ENCODE assay signal across 14 mouse cellular contexts in the genomic region with DNA sequence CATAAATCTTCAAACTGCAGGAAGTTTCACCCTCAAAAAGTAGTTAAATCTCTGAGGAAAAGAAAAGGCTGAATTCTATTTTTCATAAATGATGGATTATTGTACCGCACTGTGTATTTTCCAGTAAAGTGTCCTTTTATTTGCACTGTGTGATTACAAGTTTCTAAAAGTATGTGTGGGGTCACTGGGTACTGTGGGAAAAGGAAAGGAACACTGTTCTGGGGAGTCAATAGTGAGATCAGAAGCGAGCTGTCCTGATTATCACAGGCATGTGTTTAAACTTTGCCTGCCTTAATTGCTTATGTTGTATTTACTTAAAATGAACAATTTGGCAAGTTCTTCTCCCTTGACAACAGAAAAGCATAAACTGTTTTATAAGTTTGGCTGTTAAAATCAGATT.
DNase-seq lines count a peak whose midpoint lies in the region; ATAC-seq lines count a peak whose summit lies in the region.
"Had no signal": no experiment of that assay in that cellular context is flagged by ENCODE, and none has a peak within 500 bp of the region (broad histone marks: within the 10 kb centered on the region; RNA-seq: fewer than 3 reads in every experiment).

No protein-coding gene starts in this region.

- peaks cover 13% of the 10 kb centered on the region for H3K4me1 ChIP-seq in limb, embryonic 13.5 days
- peaks cover 9% of the 10 kb centered on the region; the same call in 1 of the 2 replicates for H3K4me1 ChIP-seq in limb, embryonic 10.5 days
- H3K4me1 ChIP-seq in brown adipose tissue, adult 24 weeks (ENCODE audit: control insufficient read depth, insufficient read depth, insufficient read length, low read length) = no peaks in the 10 kb centered on the region
- no peaks in the 10 kb centered on the region for H3K4me1 ChIP-seq in midbrain, embryonic 10.5 days
- H3K4me1 ChIP-seq: embryonic facial prominence, embryonic 12.5 days; heart, embryonic 15.5 days; liver, embryonic 15.5 days had no signal

- H3K4me2 ChIP-seq in limb, embryonic 13.5 days (replicated peaks) = no peak overlapping the region
- H3K4me2 ChIP-seq: embryonic facial prominence, embryonic 12.5 days; heart, embryonic 15.5 days; hindbrain, embryonic 14.5 days; liver, embryonic 15.5 days had no signal

- H3K36me3 ChIP-seq in limb, embryonic 13.5 days = no peaks in the 10 kb centered on the region
- H3K36me3 ChIP-seq in limb, embryonic 10.5 days = no peaks in the 10 kb centered on the region
- H3K36me3 ChIP-seq in midbrain, embryonic 10.5 days = no peaks in the 10 kb centered on the region
- H3K36me3 ChIP-seq: embryonic facial prominence, embryonic 12.5 days; heart, embryonic 15.5 days had no signal

- intact Hi-C loops in heart, postnatal 14 days (cut with DNase I) = no loop called here

- no peak overlapping the region for H3K9ac ChIP-seq in limb, embryonic 13.5 days
- H3K9ac ChIP-seq: embryonic facial prominence, embryonic 12.5 days; heart, embryonic 15.5 days; hindbrain, embryonic 14.5 days; liver, embryonic 15.5 days had no signal

- peak; percentile 73 for ATAC-seq in limb, embryonic 13.5 days (ENCODE audit: low FRiP score, low read depth)

- WGBS in limb, embryonic 13.5 days = 32% methylated on average over 2 of the region's 2 CpGs
- 78% methylated on average over 2 of the region's 2 CpGs for WGBS in limb, embryonic 10.5 days
- 81% methylated on average over 2 of the region's 2 CpGs for WGBS in midbrain, embryonic 10.5 days

- H3K4me3 ChIP-seq in limb, embryonic 13.5 days = no peak overlapping the region
- no peak overlapping the region for H3K4me3 ChIP-seq in limb, embryonic 10.5 days
- H3K4me3 ChIP-seq in brown adipose tissue, adult 24 weeks (ENCODE audit: insufficient read depth, low read depth, low read length) = no peak overlapping the region
- H3K4me3 ChIP-seq in midbrain, embryonic 10.5 days = no peak overlapping the region
- H3K4me3 ChIP-seq: embryonic facial prominence, embryonic 12.5 days; heart, embryonic 15.5 days; liver, embryonic 15.5 days had no signal

- H3K27me3 ChIP-seq in limb, embryonic 13.5 days = no peaks in the 10 kb centered on the region
- H3K27me3 ChIP-seq in limb, embryonic 10.5 days (ENCODE audit: low read depth, poor library complexity, severe bottlenecking) = no peaks in the 10 kb centered on the region
- H3K27me3 ChIP-seq in midbrain, embryonic 10.5 days (ENCODE audit: low read depth, poor library complexity, severe bottlenecking) = no peaks in the 10 kb centered on the region
- H3K27me3 ChIP-seq: embryonic facial prominence, embryonic 12.5 days; heart, embryonic 15.5 days; liver, embryonic 15.5 days had no signal

- no peaks in the 10 kb centered on the region for H3K9me3 ChIP-seq in limb, embryonic 13.5 days
- no peaks in the 10 kb centered on the region for H3K9me3 ChIP-seq in limb, embryonic 10.5 days (replicated peaks)
- no peaks in the 10 kb centered on the region for H3K9me3 ChIP-seq in midbrain, embryonic 10.5 days (replicated peaks)
- H3K9me3 ChIP-seq: embryonic facial prominence, embryonic 12.5 days; heart, embryonic 15.5 days; liver, embryonic 15.5 days had no signal

- no peak overlapping the region for H3K27ac ChIP-seq in limb, embryonic 13.5 days
- no peak overlapping the region for H3K27ac ChIP-seq in limb, embryonic 10.5 days
- H3K27ac ChIP-seq in brown adipose tissue, adult 24 weeks (replicated peaks; ENCODE audit: low read depth, low read length) = 0 out of 2 replicates have a peak overlapping the region, but pooled peaks have one; percentile 18
- no peak overlapping the region for H3K27ac ChIP-seq in midbrain, embryonic 10.5 days (replicated peaks)
- H3K27ac ChIP-seq: embryonic facial prominence, embryonic 12.5 days; hindbrain, embryonic 14.5 days; liver, embryonic 15.5 days had no signal

- DNase-seq in heart, adult 9 months (ENCODE audit: low spot score in 2 of 2) = peak; percentile 26 to 31
- DNase-seq in heart, postnatal 14 days = no peak
- DNase-seq in limb, embryonic 10.5 days (ENCODE audit: low spot score) = no peak
- DNase-seq in lung, postnatal 25 days (ENCODE audit: low spot score) = peak; percentile 23
- no peak for DNase-seq in midbrain, embryonic 10.5 days (ENCODE audit: low spot score)
- DNase-seq: cerebellum, adult 11-12 months; gastrocnemius, postnatal 14 days; right cerebral cortex, adult 18-20 months had no signal

Comparison
In these comparisons a context has a peak if more than half of its experiments do, and no peak if none do; other contexts are left out.
1. DNase-seq: peak in heart, adult 9 months (2 of 2) and lung, postnatal 25 days (single experiment); none in heart, postnatal 14 days (0 of 2), limb, embryonic 10.5 days (single experiment) and midbrain, embryonic 10.5 days (single experiment).